Mouse (Mus musculus) heart, postnatal 25 days (tissue): ENCODE data around the gene Fzd7. TPM values are rescaled to one million over a fixed set of nuclear protein-coding genes. Genes with fewer than 3 reads are reported as not detected.

Experiments
- DNase-seq: peaks from one replicate; pipeline ENCODE4 v3.0.0; 2022; ENCODE audit warnings: low spot score
- intact Hi-C: fragments of 180-260 bp; cut with DNase I; formaldehyde crosslinking; loops from one replicate; pipeline ENCODE4 v1.15.1; 2025
- total RNA-seq, 2 experiments: library from RNA; stranded (reverse); gene quantifications; 2 replicates each; pipeline ENCODE4 v1.2.3; 2021

The Fzd7 gene
- total RNA-seq, 2 experiments from 2014 or later: 5.6 to 6.9 TPM

DNA sequence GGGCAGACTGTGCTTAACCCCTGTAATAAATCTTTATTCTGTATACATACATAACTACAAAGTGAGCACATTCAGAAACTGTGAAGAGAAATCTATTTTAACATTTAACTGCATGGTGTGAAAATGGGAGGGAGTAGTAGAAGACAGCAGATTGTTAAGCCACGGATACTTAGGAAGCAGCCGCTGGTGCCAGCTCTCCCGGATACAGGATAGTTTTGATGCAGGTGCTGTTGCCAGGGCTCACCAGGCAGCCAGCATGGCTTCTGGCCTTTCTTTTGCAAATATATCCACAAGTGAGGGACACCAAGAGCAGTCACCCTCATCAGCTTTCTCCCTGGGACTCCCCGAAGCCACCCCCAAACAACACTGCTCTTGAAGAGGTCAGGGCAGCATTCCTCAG lies 13.1 kb upstream of the Fzd7 start:
- intact Hi-C loops: no loop called here
- no peak for DNase-seq

DNA sequence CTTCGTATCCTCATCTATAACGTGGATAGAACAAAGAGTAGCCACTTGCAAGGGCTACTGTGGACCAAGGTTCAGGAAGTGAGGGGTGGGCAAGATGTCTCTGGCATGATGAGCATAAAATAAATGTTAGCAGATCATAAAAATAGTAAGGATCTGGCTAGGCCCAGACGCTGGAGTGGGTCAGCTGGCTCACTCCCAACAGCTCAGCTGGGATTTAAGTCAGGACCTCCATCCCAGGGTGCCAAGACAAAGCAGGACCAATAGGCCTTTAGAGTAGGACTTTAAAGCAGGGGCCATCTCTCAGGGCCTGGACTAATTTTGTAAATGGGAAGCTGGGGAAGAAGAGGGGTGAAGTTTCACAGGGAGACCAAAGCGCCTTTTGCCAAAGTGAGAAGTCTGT lies 11.5 kb upstream of the Fzd7 start:
- no peak for DNase-seq
- intact Hi-C loops: no loop called here

DNA sequence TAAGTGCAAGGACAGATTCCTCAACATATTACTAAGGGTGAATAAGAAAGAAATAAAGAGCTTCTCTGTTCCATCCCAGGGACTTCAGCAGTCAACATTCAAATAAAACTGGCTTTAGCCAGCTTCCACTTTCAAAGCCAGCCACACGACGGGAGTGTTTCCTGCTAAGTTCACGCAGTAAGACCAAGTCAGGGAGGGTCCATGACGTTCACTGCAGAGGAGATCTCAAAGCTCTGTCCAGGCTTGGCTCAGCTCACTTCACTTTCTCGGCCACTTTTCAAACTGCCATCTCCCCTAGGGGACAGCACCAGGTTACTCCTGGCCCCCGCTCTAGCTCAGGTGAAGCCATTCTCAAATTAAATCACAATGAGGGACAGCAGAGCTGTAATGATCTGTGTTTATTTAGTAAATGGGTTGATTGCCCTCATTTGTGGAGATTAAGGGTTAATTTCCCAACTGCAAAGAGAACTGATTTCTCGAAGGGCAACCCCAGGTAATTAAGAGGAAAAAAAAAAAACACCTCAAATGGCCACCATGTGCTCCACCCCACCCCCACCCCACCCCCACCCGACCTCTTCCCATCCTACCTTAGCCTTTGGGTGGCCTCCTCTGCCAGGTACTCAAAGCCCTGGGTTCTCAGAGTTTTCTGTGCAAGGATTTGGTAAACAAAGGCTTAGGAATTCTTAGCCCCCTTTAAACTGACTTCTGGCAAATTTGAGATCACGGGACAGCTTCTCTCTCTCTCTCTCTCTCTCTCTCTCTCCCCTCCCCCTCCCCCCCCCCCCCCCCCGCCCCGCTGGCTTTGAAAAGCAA lies 9.7 kb upstream of the Fzd7 start:
- intact Hi-C loops: no loop called here
- DNase-seq: no peak

DNA sequence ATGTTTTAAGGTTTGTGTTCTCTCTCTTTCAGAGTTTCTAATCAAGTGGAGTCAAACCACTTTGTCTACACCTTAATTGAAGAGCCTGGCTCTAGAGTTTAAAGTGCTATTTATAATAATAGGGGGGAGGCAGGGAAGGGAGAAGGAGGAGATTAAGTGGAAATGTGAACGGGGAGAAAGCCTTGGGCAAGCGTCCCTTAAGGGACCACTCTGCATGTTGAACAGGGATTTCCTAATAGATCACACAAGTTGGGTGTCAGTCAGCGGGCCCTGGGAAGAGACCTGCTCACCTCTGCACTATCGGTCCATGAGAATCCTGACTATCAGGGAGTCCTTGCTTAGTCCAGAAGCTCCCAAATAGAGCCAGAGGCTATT lies 9.1 kb upstream of the Fzd7 start:
- intact Hi-C loops: no loop called here
- no peak for DNase-seq

DNA sequence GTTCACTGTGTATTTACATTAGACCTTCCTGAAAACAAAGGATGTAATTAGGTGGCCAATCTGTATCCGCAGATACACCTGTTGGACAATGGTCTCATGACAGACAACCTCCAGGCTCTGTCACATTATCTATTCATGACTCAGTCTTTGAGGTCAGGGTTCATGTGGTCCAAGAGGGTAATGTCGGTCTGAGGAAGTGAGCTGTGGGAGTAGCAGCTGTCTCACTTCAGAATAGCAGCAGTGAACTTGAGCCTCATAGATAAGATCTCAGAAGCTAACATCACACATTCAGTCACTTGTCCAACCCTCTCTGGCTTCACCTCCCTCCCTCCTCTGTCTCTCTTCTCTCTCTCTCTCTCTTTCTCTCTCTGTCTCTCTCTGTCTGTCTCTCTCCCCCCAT lies 6.6 kb upstream of the Fzd7 start:
- no peak for DNase-seq
- intact Hi-C loops: no loop called here

DNA sequence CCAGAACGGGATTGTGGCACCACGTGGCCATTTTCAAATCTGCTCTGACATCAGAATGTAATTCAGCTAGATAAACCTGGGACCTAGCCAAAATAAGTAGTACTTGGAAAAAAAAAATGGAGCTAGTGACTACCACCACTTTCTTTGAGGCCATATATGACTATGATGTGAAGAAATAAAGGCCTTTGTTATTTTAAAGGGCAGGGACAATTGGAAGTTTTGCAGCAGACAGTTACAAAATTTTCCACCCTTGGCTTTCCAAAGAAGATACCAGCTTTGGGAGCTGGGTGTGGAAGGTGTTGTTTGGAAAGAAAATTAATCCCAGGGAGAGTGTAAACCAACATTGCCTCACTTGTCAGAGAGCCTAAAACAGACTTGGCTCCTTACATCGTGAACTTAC lies 3.3 kb upstream of the Fzd7 start:
- intact Hi-C loops: no loop called here
- DNase-seq: no peak

DNA sequence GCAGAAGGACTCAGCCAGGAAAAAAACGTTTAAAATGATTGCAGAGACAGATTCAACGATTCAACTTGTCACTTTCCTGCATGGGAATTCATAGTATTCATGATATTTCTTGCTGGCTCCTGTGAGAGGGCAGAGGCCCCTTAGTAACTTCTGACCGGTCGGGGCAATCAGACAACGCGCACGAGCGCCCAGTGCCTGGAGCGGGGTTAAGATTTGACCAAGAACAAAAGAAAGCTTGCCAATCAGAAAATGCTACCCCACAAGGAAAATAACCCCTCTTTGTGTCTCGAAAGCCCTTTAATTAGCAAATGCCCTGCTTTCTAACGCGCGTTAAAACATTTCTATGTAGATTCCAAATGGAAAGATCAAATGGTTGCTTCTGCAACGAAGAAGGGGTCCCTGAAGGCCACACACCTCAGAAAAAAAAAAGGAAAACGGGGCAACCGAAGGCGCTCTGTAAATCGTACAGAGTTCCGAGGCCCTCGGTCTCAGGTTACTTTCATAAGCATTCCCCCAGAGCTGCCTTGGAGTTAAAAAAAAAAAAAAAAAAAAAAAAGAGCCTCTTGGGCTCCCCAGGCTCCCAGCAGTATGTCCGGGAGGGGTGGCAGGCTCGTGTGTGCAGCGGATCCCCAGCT lies 1.3 kb upstream of the Fzd7 start:
- intact Hi-C loops: loop anchor here (5.0 to 10.0 kb wide), 3 partner anchors 104 to 244 kb away; partner anchors contain the start of gene Als2
- no peak for DNase-seq

DNA sequence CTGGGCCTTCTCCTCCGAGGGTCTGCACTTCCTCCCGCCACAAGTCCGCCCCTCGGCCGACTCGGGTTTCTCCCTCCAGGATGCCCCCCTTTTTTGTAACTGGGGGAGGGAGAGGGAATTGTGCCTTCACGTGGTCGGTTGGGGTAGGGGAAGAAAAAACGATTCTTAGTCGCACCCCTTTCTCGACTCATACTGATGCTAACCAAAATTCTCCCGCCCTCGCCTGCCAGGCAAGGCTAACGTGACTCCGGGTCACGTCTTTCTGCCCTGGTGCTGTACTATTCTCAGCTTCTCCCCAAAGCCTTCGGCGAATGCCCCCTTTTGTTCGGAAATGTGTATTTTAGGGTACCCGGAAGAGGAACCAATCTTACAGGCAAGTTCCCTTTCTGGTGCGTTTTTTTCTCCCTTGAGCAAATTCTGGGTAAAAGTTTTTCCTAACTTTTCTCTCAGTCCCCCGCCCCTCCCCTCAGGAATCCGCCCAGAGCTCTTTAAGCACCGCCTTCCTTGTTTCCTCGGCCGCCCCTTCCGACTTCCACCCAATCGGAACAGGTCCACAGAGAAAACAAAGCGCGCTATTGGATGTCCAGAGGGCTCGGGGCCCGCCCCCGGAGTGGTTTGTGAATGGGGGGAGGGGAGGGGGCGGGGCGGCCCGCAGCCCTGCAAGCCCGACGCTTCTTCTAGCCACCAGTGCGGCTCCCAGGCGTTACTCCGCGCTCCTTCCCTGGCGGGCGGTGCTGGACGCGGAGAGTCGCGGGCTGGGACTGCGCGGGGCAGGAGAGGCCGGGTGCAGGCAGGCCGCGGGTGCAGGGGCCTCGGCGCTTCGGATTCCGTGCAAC lies 550 bp upstream of the Fzd7 start:
- DNase-seq: peak; percentile 93
- intact Hi-C loops: loop anchor here (5.0 to 10.0 kb wide), 3 partner anchors 103 to 244 kb away; partner anchors contain the start of gene Als2

DNA sequence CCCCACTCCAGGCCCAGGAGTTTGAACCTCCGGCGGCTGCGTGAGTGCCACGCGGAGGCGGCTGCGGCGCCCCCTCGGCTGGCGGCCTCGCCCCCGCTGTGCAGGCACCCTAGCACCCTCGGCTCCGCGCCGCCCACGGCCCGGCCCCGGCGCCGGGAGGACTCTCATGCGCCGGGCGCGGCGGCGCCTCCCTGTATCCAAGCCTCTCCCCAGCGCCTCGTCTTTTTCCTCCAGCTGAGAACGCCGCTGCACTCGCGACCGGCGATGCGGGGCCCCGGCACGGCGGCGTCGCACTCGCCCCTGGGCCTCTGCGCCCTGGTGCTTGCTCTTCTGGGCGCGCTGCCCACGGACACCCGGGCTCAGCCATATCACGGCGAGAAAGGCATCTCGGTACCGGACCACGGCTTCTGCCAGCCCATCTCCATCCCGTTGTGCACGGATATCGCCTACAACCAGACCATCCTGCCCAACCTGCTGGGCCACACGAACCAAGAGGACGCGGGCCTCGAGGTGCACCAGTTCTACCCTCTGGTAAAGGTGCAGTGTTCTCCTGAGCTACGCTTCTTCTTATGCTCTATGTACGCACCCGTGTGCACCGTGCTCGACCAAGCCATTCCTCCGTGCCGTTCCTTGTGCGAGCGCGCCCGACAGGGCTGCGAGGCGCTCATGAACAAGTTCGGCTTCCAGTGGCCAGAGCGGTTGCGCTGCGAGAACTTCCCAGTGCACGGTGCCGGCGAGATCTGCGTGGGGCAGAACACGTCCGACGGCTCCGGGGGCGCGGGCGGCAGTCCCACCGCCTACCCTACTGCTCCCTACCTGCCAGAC lies 684 bp downstream of the Fzd7 start:
- no peak for DNase-seq
- intact Hi-C loops: loop anchor here (5.0 to 10.0 kb wide), 3 partner anchors 102 to 246 kb away; partner anchors contain the start of gene Als2

DNA sequence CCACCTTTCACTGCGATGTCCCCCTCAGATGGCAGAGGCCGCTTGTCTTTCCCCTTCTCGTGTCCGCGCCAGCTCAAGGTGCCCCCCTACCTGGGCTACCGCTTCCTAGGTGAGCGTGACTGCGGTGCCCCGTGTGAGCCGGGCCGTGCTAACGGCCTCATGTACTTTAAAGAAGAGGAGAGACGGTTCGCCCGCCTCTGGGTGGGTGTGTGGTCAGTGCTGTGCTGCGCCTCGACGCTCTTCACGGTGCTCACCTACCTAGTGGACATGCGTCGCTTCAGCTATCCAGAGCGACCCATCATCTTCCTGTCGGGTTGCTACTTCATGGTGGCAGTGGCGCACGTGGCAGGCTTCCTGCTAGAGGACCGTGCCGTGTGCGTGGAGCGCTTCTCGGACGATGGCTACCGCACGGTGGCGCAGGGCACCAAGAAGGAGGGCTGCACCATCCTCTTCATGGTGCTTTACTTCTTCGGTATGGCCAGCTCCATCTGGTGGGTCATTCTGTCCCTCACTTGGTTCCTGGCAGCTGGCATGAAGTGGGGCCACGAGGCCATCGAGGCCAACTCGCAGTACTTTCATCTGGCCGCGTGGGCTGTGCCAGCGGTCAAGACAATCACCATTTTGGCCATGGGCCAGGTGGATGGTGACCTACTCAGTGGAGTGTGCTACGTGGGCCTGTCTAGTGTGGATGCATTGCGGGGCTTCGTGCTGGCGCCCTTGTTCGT lies 1.5 kb downstream of the Fzd7 start:
- DNase-seq: peak; percentile 46

DNA sequence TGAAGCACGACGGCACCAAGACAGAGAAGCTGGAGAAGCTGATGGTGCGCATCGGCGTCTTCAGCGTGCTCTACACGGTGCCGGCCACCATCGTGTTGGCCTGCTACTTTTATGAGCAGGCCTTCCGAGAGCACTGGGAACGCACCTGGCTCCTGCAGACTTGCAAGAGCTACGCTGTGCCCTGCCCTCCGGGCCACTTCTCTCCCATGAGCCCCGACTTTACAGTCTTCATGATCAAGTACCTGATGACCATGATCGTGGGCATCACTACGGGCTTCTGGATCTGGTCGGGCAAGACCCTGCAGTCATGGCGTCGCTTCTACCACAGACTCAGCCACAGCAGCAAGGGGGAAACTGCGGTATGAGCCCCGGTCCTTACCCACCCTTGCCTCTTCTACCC lies 2.1 kb downstream of the Fzd7 start:
- DNase-seq: no peak
- intact Hi-C loops: loop anchor here (5.0 to 10.0 kb wide), 3 partner anchors 100 to 247 kb away; partner anchors contain the start of gene Als2

More for the DNA sequence above, 1.5 kb downstream of the Fzd7 start:
- intact Hi-C loops: loop anchor here (5.0 to 10.0 kb wide), 3 partner anchors 101 to 246 kb away; partner anchors contain the start of gene Als2

DNA sequence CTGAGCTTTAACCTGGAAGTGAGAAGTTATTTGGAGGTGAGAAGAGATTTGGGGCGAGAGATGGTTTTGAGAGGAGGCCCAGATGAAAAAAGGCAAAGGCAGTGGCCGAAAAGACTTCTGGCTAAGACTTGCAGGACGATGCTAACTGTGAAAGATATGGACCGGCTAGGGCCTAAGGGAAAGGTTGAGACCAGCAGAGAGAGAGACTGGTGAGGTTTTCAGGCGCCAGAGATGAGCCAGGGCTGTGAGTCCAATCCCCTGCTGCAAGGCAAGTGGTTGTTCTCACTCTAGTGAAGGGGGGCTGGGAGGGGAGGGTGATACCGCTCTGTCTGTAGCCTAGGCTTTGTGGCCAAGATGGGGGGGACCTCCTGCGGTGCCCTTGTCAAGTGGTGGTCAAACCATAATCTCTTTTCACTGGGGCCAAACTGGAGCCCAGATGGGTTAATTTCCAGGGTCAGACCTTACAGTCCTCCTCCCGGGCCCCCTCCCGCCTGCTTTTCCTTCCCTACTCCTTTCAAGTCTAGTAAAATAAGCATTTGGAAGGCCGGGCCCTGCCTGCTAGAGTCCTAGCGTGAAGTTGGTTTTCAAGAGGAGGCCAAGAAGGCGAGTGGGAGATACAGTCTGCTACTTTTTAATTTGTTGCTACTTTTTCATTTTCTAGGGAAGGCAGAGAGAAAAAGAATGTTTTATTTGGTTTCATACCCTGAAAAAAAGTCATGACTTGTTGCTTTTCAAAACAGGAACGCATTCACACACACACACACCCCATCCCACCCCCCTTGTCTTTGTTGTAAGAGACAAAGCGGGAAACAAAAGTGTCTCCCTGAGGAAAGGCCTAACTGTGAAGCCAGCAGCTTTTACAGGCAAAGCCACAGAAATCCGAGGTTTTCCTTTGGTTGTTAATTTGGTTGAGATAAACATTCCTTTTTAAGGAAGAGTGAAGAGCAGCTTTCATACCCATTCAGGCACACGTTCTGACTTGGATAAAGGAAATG lies 2.9 kb downstream of the Fzd7 start:
- intact Hi-C loops: loop anchor here (5.0 to 10.0 kb wide), 3 partner anchors 100 to 248 kb away; partner anchors contain the start of gene Als2
- no peak for DNase-seq

DNA sequence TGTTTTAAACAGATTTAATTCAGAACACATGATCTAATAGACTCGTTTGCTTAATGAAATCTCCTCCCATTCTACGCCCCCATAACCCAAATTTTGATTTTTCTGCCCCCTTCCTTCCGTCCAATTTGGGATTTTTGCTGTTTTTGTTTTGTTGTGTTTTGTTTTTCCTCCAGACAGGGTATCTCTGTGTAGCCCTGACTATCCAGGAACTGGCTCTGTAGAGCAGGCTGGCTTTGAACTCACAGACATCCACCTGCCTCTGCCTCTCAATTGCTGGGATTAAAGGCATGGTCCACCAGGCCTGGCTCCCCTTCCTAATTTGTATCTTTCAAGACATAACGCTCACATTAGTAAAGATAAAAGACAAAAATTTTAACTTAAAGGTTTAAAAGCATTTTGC lies 3.6 kb downstream of the Fzd7 start:
- intact Hi-C loops: loop anchor here (10.0 kb wide), 1 partner anchor 99 kb away; no protein-coding TSS in a partner anchor

DNA sequence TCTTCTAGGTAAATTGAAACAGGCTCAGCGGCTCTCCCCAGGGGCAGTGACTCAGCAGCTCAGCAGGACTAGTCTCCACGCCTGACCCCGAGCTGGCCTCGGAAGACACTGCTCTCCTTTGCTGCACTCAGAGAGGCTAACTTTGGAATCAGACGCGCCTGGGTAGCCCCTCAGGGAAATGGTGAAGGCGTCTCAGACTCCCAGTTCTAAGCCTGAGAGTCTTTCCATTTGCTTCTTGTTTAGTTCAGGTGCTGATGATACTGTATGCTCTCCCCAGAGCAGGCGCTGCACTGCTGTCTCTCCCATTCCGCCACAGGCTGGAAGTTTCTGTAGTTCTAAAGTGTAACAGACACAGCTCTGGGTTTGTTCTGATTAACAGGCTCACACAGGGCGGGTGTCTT lies 5.4 kb downstream of the Fzd7 start:
- intact Hi-C loops: loop anchor here (10.0 kb wide), 1 partner anchor 97 kb away; no protein-coding TSS in a partner anchor
- no peak for DNase-seq

More for the DNA sequence above, 3.6 kb downstream of the Fzd7 start:
- DNase-seq: no peak

DNA sequence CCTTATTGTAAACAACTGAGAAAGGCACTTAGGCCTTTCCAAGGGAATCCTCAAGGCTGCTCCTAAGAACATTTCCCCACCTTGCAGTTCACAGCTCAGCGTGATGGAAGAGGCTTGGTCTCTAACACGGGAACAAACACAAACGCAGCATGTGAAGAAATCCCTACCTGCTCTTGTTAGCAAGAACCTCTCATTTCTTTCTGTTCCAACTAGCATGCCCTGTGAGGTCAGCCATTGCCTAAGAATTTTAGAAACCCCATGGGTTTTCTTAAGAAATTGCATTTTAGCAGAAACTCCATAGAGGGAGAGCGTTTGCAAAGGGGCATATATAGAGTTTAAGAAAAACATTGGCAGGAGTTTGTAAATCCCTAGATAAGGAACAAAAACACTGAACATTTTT lies 6.3 kb downstream of the Fzd7 start:
- intact Hi-C loops: loop anchor here (10.0 kb wide), 1 partner anchor 96 kb away; no protein-coding TSS in a partner anchor
- DNase-seq: no peak

DNA sequence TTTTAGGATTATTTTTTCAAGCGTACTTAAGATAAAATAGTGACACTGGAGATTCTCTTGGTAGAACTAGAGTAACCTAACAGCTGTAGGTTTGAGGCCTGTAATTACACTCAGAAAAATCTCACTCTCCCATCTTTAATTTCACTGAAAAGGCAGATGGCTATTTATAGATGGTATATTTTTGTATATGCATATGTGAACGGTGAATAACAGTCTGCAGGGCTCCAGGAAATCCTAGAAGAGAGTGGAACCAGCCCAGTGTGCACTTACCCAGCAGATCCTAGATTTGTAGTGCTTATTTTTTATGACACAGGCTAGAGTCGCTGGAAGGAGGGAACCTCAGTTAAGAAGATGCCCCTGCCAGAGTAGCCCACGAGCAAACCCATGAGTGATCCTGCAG lies 6.8 kb downstream of the Fzd7 start:
- DNase-seq: no peak
- intact Hi-C loops: loop anchor here (10.0 kb wide), 1 partner anchor 96 kb away; no protein-coding TSS in a partner anchor

DNA sequence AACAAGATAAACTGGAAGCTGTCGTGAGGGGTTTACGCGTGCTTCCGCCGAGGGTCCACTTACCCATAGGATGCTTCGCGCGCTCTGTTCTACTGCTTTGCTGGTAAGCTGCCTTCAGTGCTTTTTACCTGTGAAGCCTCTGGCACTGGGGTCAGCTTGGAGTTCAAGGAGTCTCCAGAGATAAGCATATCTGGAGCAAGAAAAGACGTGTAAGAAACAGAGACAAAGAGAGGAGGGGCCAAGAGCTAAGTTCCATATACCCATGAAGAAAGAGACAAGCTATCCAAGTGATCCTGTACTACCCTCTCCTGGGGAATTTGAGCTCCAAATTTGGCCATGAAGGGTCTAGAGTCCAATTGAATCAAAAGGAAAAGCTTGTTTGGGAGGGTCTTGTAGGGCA lies 9.3 kb downstream of the Fzd7 start:
- no peak for DNase-seq
- intact Hi-C loops: no loop called here
